Mouse (Mus musculus): ENCODE measurements around the gene Sptbn1.

Sptbn1 gene

GRCm38 (mm10) chr11:30110634-30111033 is 157.3 kb downstream of the Sptbn1 start:
- peak; percentile 43 to 66 for DNase-seq

- no peak for DNase-seq
Observed at GRCm38 (mm10) chr11:30104177-30104576, 163.8 kb downstream of the Sptbn1 start.

- DNase-seq, result no peak
Observed at GRCm38 (mm10) chr11:30102594-30102993, 165.4 kb downstream of the Sptbn1 start.

GRCm38 (mm10) chr11:30101796-30102195 is 166.2 kb downstream of the Sptbn1 start:
- no peak for DNase-seq

- DNase-seq, result no peak
Observed at GRCm38 (mm10) chr11:30101162-30101561, 166.8 kb downstream of the Sptbn1 start.

GRCm38 (mm10) chr11:30099916-30100315 is 168.1 kb downstream of the Sptbn1 start:
- no peak for DNase-seq

- no peak for DNase-seq
Observed at GRCm38 (mm10) chr11:30095212-30095773, 172.7 kb downstream of the Sptbn1 start.

- peak; percentile 47 to 74 for DNase-seq
Observed at GRCm38 (mm10) chr11:30091892-30092291, 176.1 kb downstream of the Sptbn1 start.

GRCm38 (mm10) chr11:30085114-30085513 is 182.9 kb downstream of the Sptbn1 start:
- no peak for DNase-seq

GRCm38 (mm10) chr11:30057299-30057698 is 210.7 kb downstream of the Sptbn1 start:
- peak in 1 of 2 experiments; percentile 16 for DNase-seq
